Mouse (Mus musculus) naive thymus-derived CD4-positive, alpha-beta T cell, adult 2 months (primary cell): Measurements from ENCODE around the gene Rln1.

Experiments used
- DNase-seq: peaks from one replicate; pipeline ENCODE4 v3.0.0-alpha.2; 2011; ENCODE audit warnings: low read depth

Gene Rln1

GRCm38 (mm10) chr19:29334068-29334745 lies at the start of gene Rln1:
Gene Rln1, minus strand, starts transcription at chr19:29334670.
- no peak for DNase-seq

GRCm38 (mm10) chr19:29383368-29383767 lies 48.9 kb upstream of the Rln1 start:
- DNase-seq = no peak

GRCm38 (mm10) chr19:29379839-29380603 lies 45.6 kb upstream of the Rln1 start:
- no peak for DNase-seq

- DNase-seq = no peak
Measured at GRCm38 (mm10) chr19:29376382-29376781, 41.9 kb upstream of the Rln1 start.

- DNase-seq = no peak
Measured at GRCm38 (mm10) chr19:29374947-29375346, 40.5 kb upstream of the Rln1 start.

- no peak for DNase-seq
Measured at GRCm38 (mm10) chr19:29373438-29373837, 39.0 kb upstream of the Rln1 start.

GRCm38 (mm10) chr19:29372621-29373020 lies 38.2 kb upstream of the Rln1 start:
- DNase-seq = peak; percentile 45

- no peak for DNase-seq
Measured at GRCm38 (mm10) chr19:29372138-29372537, 37.7 kb upstream of the Rln1 start.

GRCm38 (mm10) chr19:29371284-29372081 lies 37.0 kb upstream of the Rln1 start:
- DNase-seq = peak; percentile 73

- no peak for DNase-seq
Measured at GRCm38 (mm10) chr19:29370545-29371283, 36.2 kb upstream of the Rln1 start.

- no peak for DNase-seq
Measured at GRCm38 (mm10) chr19:29370112-29370511, 35.6 kb upstream of the Rln1 start.

- peak; percentile 34 for DNase-seq
Measured at GRCm38 (mm10) chr19:29368671-29369309, 34.3 kb upstream of the Rln1 start.

- no peak for DNase-seq
Measured at GRCm38 (mm10) chr19:29368041-29368440, 33.6 kb upstream of the Rln1 start.

- peak; percentile 96 for DNase-seq
Measured at GRCm38 (mm10) chr19:29366969-29367622, 32.6 kb upstream of the Rln1 start, which contains the start of the genes Plgrkt and Cd274. Gene Plgrkt, minus strand, starts transcription at chr19:29367390. Gene Cd274, plus strand, starts transcription at chr19:29367455.

GRCm38 (mm10) chr19:29366226-29366968 lies 31.9 kb upstream of the Rln1 start:
- DNase-seq = peak; percentile 48

GRCm38 (mm10) chr19:29365105-29365504 lies 30.6 kb upstream of the Rln1 start:
- peak; percentile 41 for DNase-seq

GRCm38 (mm10) chr19:29364076-29364475 lies 29.6 kb upstream of the Rln1 start:
- no peak for DNase-seq

- DNase-seq = no peak
Measured at GRCm38 (mm10) chr19:29363557-29363956, 29.1 kb upstream of the Rln1 start.

- DNase-seq = no peak
Measured at GRCm38 (mm10) chr19:29362173-29362930, 27.9 kb upstream of the Rln1 start.
